Mouse (Mus musculus): Measurements from ENCODE around the gene Depdc1b. TPM values are rescaled to one million over a fixed set of nuclear protein-coding genes. Genes with fewer than 3 reads are reported as not detected.
A peak's percentile ranks its signal among the peaks of the same experiment; 100 is the strongest.

Depdc1b gene
- polyA plus RNA-seq, 1 experiment: 0.77 TPM

DNA sequence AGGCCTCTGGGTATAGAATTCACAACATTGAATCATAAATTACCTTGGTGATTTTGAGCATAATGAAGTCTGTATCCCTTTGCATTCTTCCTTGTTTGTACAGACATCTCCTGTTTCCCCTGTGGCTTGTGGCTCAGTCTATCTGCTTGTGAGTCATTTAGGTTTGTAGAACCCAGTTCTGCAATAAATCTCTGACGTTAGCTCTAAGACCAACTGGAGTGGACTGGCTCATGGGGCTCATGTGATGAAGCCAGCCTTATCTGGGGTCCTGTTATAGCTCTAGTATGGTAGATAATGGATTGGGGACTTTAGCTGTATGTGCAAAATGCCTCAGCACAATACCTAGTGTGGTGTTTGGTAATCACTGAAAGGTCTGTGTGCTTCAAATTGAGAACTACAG, 12.3 kb upstream of the Depdc1b start:
- no peak overlapping the region for H3K4me3 ChIP-seq (ENCODE audit: insufficient read depth, low read length)
- no peak overlapping the region for H3K27ac ChIP-seq (ENCODE audit: insufficient read depth, low read length)
- no peak for TF ChIP-seq CTCF (IDR thresholded peaks at IDR 0.05; ENCODE audit: extremely low read depth, insufficient read depth, low read length)
- no peak for TF ChIP-seq POLR2A (IDR thresholded peaks at IDR 0.05; ENCODE audit: extremely low read depth, insufficient read depth, low read length)
- no peaks in the 10 kb centered on the region for H3K4me1 ChIP-seq (ENCODE audit: control insufficient read depth, insufficient read depth, low read length)

DNA sequence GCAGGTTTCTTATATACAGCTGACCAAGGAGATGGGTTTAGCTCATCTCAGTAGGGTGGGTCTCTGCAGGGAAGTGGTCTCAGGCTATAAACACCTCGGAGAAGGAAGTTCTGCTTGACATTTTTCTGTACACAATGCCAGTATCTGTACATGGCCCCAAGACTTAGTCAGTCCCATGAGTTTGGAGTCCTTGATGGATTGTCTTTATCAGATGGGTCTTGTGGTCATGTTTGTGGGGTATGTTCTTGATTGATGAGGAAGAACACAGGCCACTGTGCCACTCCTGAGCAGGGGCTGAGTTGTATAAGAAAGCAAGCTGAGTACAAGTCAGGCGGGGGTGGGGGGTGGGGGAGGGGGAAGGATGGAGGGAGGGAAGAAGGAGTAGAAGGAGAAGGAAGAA, 11.5 kb upstream of the Depdc1b start:
- TF ChIP-seq CTCF (IDR thresholded peaks at IDR 0.05; ENCODE audit: extremely low read depth, insufficient read depth, low read length) (no peak), POLR2A (IDR thresholded peaks at IDR 0.05; ENCODE audit: extremely low read depth, insufficient read depth, low read length) (no peak)
- H3K4me1 ChIP-seq (ENCODE audit: control insufficient read depth, insufficient read depth, low read length): no peaks in the 10 kb centered on the region
- no peak overlapping the region for H3K4me3 ChIP-seq (ENCODE audit: insufficient read depth, low read length)
- H3K27ac ChIP-seq (ENCODE audit: insufficient read depth, low read length): no peak overlapping the region

- Histone ChIP-seq H3K4me3 (ENCODE audit: insufficient read depth, low read length) (peak overlapping the region; percentile 78), H3K27ac (ENCODE audit: insufficient read depth, low read length) (no peak overlapping the region), H3K4me1 (ENCODE audit: control insufficient read depth, insufficient read depth, low read length) (no peaks in the 10 kb centered on the region; the same call in 1 of the 2 replicates)
- no peak for TF ChIP-seq CTCF (IDR thresholded peaks at IDR 0.05; ENCODE audit: extremely low read depth, insufficient read depth, low read length)
- no peak for TF ChIP-seq POLR2A (IDR thresholded peaks at IDR 0.05; ENCODE audit: extremely low read depth, insufficient read depth, low read length)
Measured at GRCm38 (mm10) chr13:108316487-108316903, 363 bp downstream of the Depdc1b start.

- no peak overlapping the region for H3K27ac ChIP-seq (ENCODE audit: insufficient read depth, low read length)
- no peaks in the 10 kb centered on the region; the same call in 1 of the 2 replicates for H3K4me1 ChIP-seq (ENCODE audit: control insufficient read depth, insufficient read depth, low read length)
- TF ChIP-seq CTCF (IDR thresholded peaks at IDR 0.05; ENCODE audit: extremely low read depth, insufficient read depth, low read length) (no peak), POLR2A (IDR thresholded peaks at IDR 0.05; ENCODE audit: extremely low read depth, insufficient read depth, low read length) (no peak)
- H3K4me3 ChIP-seq (ENCODE audit: insufficient read depth, low read length): no peak overlapping the region
Measured at GRCm38 (mm10) chr13:108317414-108317813, 1.3 kb downstream of the Depdc1b start.

- no peak overlapping the region for H3K4me3 ChIP-seq (ENCODE audit: insufficient read depth, low read length)
- no peak overlapping the region for H3K27ac ChIP-seq (ENCODE audit: insufficient read depth, low read length)
- TF ChIP-seq POLR2A (IDR thresholded peaks at IDR 0.05; ENCODE audit: extremely low read depth, insufficient read depth, low read length): no peak
- no peak for TF ChIP-seq CTCF (IDR thresholded peaks at IDR 0.05; ENCODE audit: extremely low read depth, insufficient read depth, low read length)
- H3K4me1 ChIP-seq (ENCODE audit: control insufficient read depth, insufficient read depth, low read length): no peaks in the 10 kb centered on the region; the same call in 1 of the 2 replicates
Measured at GRCm38 (mm10) chr13:108319028-108319427, 2.9 kb downstream of the Depdc1b start.

- TF ChIP-seq POLR2A (IDR thresholded peaks at IDR 0.05; ENCODE audit: extremely low read depth, insufficient read depth, low read length) (no peak), CTCF (IDR thresholded peaks at IDR 0.05; ENCODE audit: extremely low read depth, insufficient read depth, low read length) (no peak)
- Histone ChIP-seq H3K4me1 (ENCODE audit: control insufficient read depth, insufficient read depth, low read length) (no peaks in the 10 kb centered on the region), H3K27ac (ENCODE audit: insufficient read depth, low read length) (no peak overlapping the region), H3K4me3 (ENCODE audit: insufficient read depth, low read length) (no peak overlapping the region)
Measured at GRCm38 (mm10) chr13:108320216-108320615, 4.1 kb downstream of the Depdc1b start.

DNA sequence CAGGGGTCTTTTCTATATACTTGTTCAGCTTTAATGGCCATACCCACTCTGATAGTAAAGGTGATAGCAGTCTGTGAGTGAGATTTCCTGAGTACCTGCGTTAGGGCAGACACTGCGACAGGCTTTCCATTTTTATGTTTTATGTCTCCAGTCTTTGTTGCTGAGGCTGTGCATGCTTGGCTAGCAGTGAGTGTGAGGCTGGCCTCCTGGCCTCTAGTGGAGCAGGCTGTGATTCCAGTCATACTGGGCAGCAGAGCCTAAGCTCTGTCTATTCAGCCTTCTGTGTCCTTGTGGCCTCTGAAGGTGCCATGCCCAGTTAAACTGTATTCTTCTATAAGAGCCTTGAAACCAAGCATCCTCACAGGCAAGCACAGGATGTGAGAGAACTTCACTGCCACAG, 6.3 kb downstream of the Depdc1b start:
- Histone ChIP-seq H3K27ac (ENCODE audit: insufficient read depth, low read length) (no peak overlapping the region), H3K4me1 (ENCODE audit: control insufficient read depth, insufficient read depth, low read length) (no peaks in the 10 kb centered on the region), H3K4me3 (ENCODE audit: insufficient read depth, low read length) (no peak overlapping the region)
- TF ChIP-seq POLR2A (IDR thresholded peaks at IDR 0.05; ENCODE audit: extremely low read depth, insufficient read depth, low read length): no peak
- TF ChIP-seq CTCF (IDR thresholded peaks at IDR 0.05; ENCODE audit: extremely low read depth, insufficient read depth, low read length): no peak

GRCm38 (mm10) chr13:108323317-108323716, 7.2 kb downstream of the Depdc1b start:
- no peak overlapping the region for H3K4me3 ChIP-seq (ENCODE audit: insufficient read depth, low read length)
- H3K27ac ChIP-seq (ENCODE audit: insufficient read depth, low read length): no peak overlapping the region
- TF ChIP-seq CTCF (IDR thresholded peaks at IDR 0.05; ENCODE audit: extremely low read depth, insufficient read depth, low read length) (no peak), POLR2A (IDR thresholded peaks at IDR 0.05; ENCODE audit: extremely low read depth, insufficient read depth, low read length) (no peak)

DNA sequence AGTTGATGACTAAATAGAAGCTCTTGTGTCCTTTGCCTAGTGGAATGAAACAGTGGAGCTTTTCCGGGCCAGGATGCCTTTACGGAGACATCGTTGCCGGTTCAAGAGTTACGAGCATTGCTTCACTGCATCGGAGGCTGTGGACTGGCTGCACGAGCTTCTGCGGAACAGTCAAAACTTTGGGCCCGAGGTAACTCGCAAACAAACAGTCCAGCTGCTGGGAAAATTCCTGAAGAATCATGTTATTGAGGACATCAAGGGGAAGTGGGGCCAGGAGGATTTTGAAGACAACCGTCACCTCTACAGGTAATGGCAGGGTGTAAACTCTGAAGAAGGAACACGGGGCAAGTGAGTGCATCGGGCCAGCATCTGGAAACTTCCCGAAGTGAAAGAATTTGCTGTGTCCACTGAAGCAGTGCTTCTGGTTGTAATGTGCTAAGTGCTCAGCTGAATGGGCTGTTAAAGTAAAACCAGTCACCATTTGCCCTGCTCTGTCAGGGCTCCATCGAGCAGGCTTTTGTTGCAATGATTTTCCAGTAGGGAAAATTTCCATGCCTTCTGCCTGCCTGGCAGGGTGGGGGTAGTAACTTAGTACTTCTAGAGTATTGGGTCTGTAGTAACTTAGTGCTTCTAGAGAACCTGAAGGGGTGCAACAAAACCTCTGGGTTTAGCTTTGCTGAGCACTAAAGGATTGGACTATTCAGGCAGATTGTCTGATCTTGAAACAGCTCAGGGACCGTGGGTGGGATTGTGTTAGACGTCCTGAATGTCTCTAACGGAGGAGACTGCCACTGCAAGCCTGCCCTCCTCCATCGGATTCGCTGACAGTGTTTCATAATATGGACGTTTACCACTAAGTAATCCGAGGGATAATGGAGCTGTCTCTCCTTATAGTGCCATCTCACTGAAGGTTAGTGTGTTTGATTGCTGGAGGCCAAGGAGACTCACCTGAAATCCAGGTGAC, 8.0 kb downstream of the Depdc1b start:
- Histone ChIP-seq H3K4me3 (ENCODE audit: insufficient read depth, low read length) (no peak overlapping the region), H3K4me1 (ENCODE audit: control insufficient read depth, insufficient read depth, low read length) (no peaks in the 10 kb centered on the region), H3K27ac (ENCODE audit: insufficient read depth, low read length) (no peak overlapping the region)
- no peak for TF ChIP-seq POLR2A (IDR thresholded peaks at IDR 0.05; ENCODE audit: extremely low read depth, insufficient read depth, low read length)

More at GRCm38 (mm10) chr13:108323317-108323716, 7.2 kb downstream of the Depdc1b start:
- H3K4me1 ChIP-seq (ENCODE audit: control insufficient read depth, insufficient read depth, low read length): no peaks in the 10 kb centered on the region

DNA sequence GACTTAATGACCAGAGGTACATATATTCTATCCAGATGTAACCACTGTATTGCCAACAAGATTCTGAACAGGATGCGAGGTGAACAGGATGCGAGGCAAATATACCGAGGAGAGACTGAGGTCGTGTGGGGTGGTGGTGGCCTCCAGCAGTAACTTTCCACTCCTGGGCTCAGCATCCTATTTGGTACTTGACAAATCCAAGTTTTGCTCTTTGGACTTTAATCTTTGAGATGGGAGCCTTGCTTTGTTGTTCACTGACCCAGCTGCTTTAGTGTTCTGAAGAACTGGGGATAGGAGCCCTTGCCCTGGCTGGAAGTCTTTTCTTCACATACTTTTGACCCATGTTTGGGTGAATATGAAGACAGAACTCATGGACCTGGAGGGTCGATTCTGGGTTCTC, 9.7 kb downstream of the Depdc1b start:
- TF ChIP-seq POLR2A (IDR thresholded peaks at IDR 0.05; ENCODE audit: extremely low read depth, insufficient read depth, low read length) (no peak), CTCF (IDR thresholded peaks at IDR 0.05; ENCODE audit: extremely low read depth, insufficient read depth, low read length) (no peak)
- Histone ChIP-seq H3K27ac (ENCODE audit: insufficient read depth, low read length) (no peak overlapping the region), H3K4me1 (ENCODE audit: control insufficient read depth, insufficient read depth, low read length) (no peaks in the 10 kb centered on the region), H3K4me3 (ENCODE audit: insufficient read depth, low read length) (no peak overlapping the region)
